Mouse (Mus musculus): ENCODE measurements around the gene Xndc1. TPM values are rescaled to one million over a fixed set of nuclear protein-coding genes. Genes with fewer than 3 reads are reported as not detected.

Gene Xndc1
- polyA plus RNA-seq, 1 experiment from 2014 or later, result 12.7 TPM

DNA sequence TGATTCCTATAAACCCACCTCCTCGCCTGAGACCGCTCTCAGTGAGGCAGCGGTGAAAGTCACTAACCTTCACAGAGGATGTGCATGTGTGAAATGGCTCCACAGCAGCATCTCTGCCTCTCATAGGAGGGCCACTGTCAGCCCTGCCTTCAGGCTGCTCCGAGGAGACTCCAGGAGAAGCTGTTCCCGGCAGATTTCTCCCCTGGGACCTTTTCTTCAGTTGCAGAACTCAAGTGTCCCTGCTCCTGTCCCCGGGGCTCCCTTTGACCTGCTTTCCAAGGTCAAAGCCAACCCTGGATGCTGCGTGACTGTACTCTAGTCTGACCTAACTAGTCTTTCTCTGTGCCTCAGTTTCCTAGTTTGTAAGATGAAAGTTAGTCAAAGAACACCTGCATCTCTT, 43.9 kb downstream of the Xndc1 start, which contains the start of gene Art5:
Gene Art5, minus strand, starts transcription at position 319 of the 400 bp plus-strand sequence.
- Histone ChIP-seq H3K4me2 (ENCODE audit: low read depth, low read length) (no peak within 1 kb of the TSS), H3K27ac (ENCODE audit: low read length) (no peak within 1 kb of the TSS), H3K9ac (ENCODE audit: low read depth, low read length) (no peak within 1 kb of the TSS), H3K27me3 (ENCODE audit: control insufficient read depth, insufficient read depth, low read depth, low read length) (no peaks in the 10 kb centered on the region), H3K36me3 (ENCODE audit: control insufficient read depth, insufficient read depth) (no peaks in the 10 kb centered on the region), H3K4me1 (ENCODE audit: control insufficient read depth, low read depth, low read length) (no peaks in the 10 kb centered on the region; the same call in 1 of the 2 replicates), H3K4me3 (ENCODE audit: low read depth, low read length) (no peak within 1 kb of the TSS), H3K9me3 (replicated peaks; ENCODE audit: control insufficient read depth, low read length) (no peaks in the 10 kb centered on the region)
- 55% methylated on average over 7 of the region's 7 CpGs for WGBS (ENCODE audit: insufficient replicate concordance)
- no peak for ATAC-seq (ENCODE audit: low read depth)

DNA sequence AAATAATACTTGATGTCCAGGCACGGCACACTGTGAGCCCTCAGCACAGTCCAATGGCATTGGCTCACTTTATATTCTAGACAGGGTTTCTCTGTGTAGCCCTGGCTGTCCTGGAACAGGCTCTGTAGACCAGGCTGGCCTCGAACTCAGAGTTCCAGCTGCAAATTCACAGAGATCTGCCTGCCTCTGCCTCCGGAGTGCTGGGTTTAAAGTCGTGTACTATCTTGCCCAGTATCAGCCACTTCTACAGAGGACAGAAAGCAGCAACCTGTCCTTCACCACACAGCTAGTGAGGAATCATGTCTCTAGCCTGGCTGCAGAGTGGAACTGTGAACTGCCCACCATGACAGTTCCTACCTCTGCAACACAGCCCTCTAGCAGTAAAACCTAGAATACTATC, 44.4 kb downstream of the Xndc1 start:
- H3K4me3 ChIP-seq (ENCODE audit: low read depth, low read length), result no peak overlapping the region
- no peaks in the 10 kb centered on the region for H3K9me3 ChIP-seq (replicated peaks; ENCODE audit: control insufficient read depth, low read length)
- no peak for ATAC-seq (ENCODE audit: low read depth)
- no peaks in the 10 kb centered on the region for H3K36me3 ChIP-seq (ENCODE audit: control insufficient read depth, insufficient read depth)
- H3K27me3 ChIP-seq (ENCODE audit: control insufficient read depth, insufficient read depth, low read depth, low read length), result no peaks in the 10 kb centered on the region
- no peak overlapping the region for H3K4me2 ChIP-seq (ENCODE audit: low read depth, low read length)
- no peaks in the 10 kb centered on the region; the same call in 1 of the 2 replicates for H3K4me1 ChIP-seq (ENCODE audit: control insufficient read depth, low read depth, low read length)
- no peak overlapping the region for H3K9ac ChIP-seq (ENCODE audit: low read depth, low read length)
- no peak overlapping the region for H3K27ac ChIP-seq (ENCODE audit: low read length)
- WGBS (ENCODE audit: insufficient replicate concordance), result 44% methylated on average over 4 of the region's 4 CpGs

GRCm38 (mm10) chr7:102113151-102113729, 47.9 kb downstream of the Xndc1 start:
- no peaks in the 10 kb centered on the region for H3K9me3 ChIP-seq (replicated peaks; ENCODE audit: control insufficient read depth, low read length)
- H3K36me3 ChIP-seq (ENCODE audit: control insufficient read depth, insufficient read depth), result no peaks in the 10 kb centered on the region
- 71% methylated on average over 45 of the region's 45 CpGs for WGBS (ENCODE audit: insufficient replicate concordance)
- no peak overlapping the region for H3K27ac ChIP-seq (ENCODE audit: low read length)
- no peak overlapping the region for H3K9ac ChIP-seq (ENCODE audit: low read depth, low read length)
- no peaks in the 10 kb centered on the region for H3K4me1 ChIP-seq (ENCODE audit: control insufficient read depth, low read depth, low read length)
- H3K4me3 ChIP-seq (ENCODE audit: low read depth, low read length), result no peak overlapping the region
- peak; percentile 21; the same call in 1 of the 2 replicates for ATAC-seq (ENCODE audit: low read depth)
- no peaks in the 10 kb centered on the region for H3K27me3 ChIP-seq (ENCODE audit: control insufficient read depth, insufficient read depth, low read depth, low read length)
- no peak overlapping the region for H3K4me2 ChIP-seq (ENCODE audit: low read depth, low read length)

GRCm38 (mm10) chr7:102116579-102117331, 51.4 kb downstream of the Xndc1 start, which contains the start of gene Chrna10:
TSS of gene Chrna10 (minus strand) at chr7:102116828.
- Histone ChIP-seq H3K9me3 (replicated peaks; ENCODE audit: control insufficient read depth, low read length) (no peaks in the 10 kb centered on the region), H3K27ac (ENCODE audit: low read length) (no peak within 1 kb of the TSS), H3K4me3 (ENCODE audit: low read depth, low read length) (no peak within 1 kb of the TSS), H3K4me2 (ENCODE audit: low read depth, low read length) (no peak within 1 kb of the TSS), H3K36me3 (ENCODE audit: control insufficient read depth, insufficient read depth) (peaks cover 23% of the 10 kb centered on the region), H3K27me3 (ENCODE audit: control insufficient read depth, insufficient read depth, low read depth, low read length) (no peaks in the 10 kb centered on the region), H3K4me1 (ENCODE audit: control insufficient read depth, low read depth, low read length) (no peaks in the 10 kb centered on the region), H3K9ac (ENCODE audit: low read depth, low read length) (no peak within 1 kb of the TSS)
- 42% methylated on average over 7 of the region's 7 CpGs for WGBS (ENCODE audit: insufficient replicate concordance)
- ATAC-seq (ENCODE audit: low read depth), result no peak

DNA sequence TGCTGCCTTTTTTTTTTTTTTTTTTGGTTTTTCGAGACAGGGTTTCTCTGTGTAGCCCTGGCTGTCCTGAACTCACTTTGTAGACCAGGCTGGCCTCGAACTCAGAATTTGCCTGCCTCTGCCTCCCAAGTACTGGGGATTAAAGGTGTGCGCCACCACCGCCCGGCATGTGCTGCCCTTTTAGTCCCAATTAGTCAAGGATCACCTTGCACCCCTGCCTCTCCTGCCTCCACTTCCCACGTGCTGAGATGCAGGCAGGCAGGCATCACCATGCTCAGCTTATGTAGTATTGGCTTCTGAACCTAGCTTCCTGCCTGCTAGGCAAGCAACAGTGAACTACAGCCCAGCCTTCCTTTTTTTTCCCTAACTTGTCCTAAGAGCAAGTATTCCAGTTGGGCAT, 52.1 kb downstream of the Xndc1 start:
- no peaks in the 10 kb centered on the region for H3K4me1 ChIP-seq (ENCODE audit: control insufficient read depth, low read depth, low read length)
- no peak overlapping the region for H3K4me2 ChIP-seq (ENCODE audit: low read depth, low read length)
- no peak for ATAC-seq (ENCODE audit: low read depth)
- H3K27ac ChIP-seq (ENCODE audit: low read length), result no peak overlapping the region
- no peaks in the 10 kb centered on the region for H3K27me3 ChIP-seq (ENCODE audit: control insufficient read depth, insufficient read depth, low read depth, low read length)
- 71% methylated on average over 6 of the region's 6 CpGs for WGBS (ENCODE audit: insufficient replicate concordance)
- H3K9ac ChIP-seq (ENCODE audit: low read depth, low read length), result no peak overlapping the region
- H3K9me3 ChIP-seq (replicated peaks; ENCODE audit: control insufficient read depth, low read length), result no peaks in the 10 kb centered on the region
- no peak overlapping the region for H3K4me3 ChIP-seq (ENCODE audit: low read depth, low read length)
- H3K36me3 ChIP-seq (ENCODE audit: control insufficient read depth, insufficient read depth), result peaks cover 29% of the 10 kb centered on the region

GRCm38 (mm10) chr7:102120326-102120725, 55.0 kb downstream of the Xndc1 start:
- ATAC-seq (ENCODE audit: low read depth), result no peak
- 87% methylated on average over 10 of the region's 10 CpGs for WGBS (ENCODE audit: insufficient replicate concordance)
- H3K4me2 ChIP-seq (ENCODE audit: low read depth, low read length), result no peak overlapping the region
- no peaks in the 10 kb centered on the region for H3K4me1 ChIP-seq (ENCODE audit: control insufficient read depth, low read depth, low read length)
- no peak overlapping the region for H3K27ac ChIP-seq (ENCODE audit: low read length)
- no peak overlapping the region for H3K9ac ChIP-seq (ENCODE audit: low read depth, low read length)
- no peak overlapping the region for H3K4me3 ChIP-seq (ENCODE audit: low read depth, low read length)
- H3K27me3 ChIP-seq (ENCODE audit: control insufficient read depth, insufficient read depth, low read depth, low read length), result no peaks in the 10 kb centered on the region
- no peaks in the 10 kb centered on the region for H3K9me3 ChIP-seq (replicated peaks; ENCODE audit: control insufficient read depth, low read length)
- H3K36me3 ChIP-seq (ENCODE audit: control insufficient read depth, insufficient read depth), result peaks cover 57% of the 10 kb centered on the region

GRCm38 (mm10) chr7:102132395-102132794, 67.1 kb downstream of the Xndc1 start:
- peaks cover 57% of the 10 kb centered on the region for H3K36me3 ChIP-seq (ENCODE audit: control insufficient read depth, insufficient read depth)
- no peaks in the 10 kb centered on the region for H3K9me3 ChIP-seq (replicated peaks; ENCODE audit: control insufficient read depth, low read length)
- no peak overlapping the region for H3K27ac ChIP-seq (ENCODE audit: low read length)
- WGBS (ENCODE audit: insufficient replicate concordance), result 89% methylated on average over 4 of the region's 4 CpGs
- no peaks in the 10 kb centered on the region for H3K27me3 ChIP-seq (ENCODE audit: control insufficient read depth, insufficient read depth, low read depth, low read length)
- no peak overlapping the region for H3K4me3 ChIP-seq (ENCODE audit: low read depth, low read length)
- H3K9ac ChIP-seq (ENCODE audit: low read depth, low read length), result no peak overlapping the region
- no peak overlapping the region for H3K4me2 ChIP-seq (ENCODE audit: low read depth, low read length)
- no peak for ATAC-seq (ENCODE audit: low read depth)
- H3K4me1 ChIP-seq (ENCODE audit: control insufficient read depth, low read depth, low read length), result no peaks in the 10 kb centered on the region

Other genes starting within 250 kb of the Xndc1 start
- gene Phox2a, start 247.2 kb upstream of the Xndc1 start, polyA plus RNA-seq (2015; fragmentation: Nextera tagmentation; extraction: Ambion mirVana), result 0.05 TPM in 1 of 2 replicates, not detected in the other
- 6.0 TPM in 2 replicates for gene Inppl1, start 227.3 kb upstream of the Xndc1 start, polyA plus RNA-seq (2015; fragmentation: Nextera tagmentation; extraction: Ambion mirVana)
- 6.1 and 6.4 TPM in 2 replicates for gene Folr2, start 208.3 kb upstream of the Xndc1 start, polyA plus RNA-seq (2015; fragmentation: Nextera tagmentation; extraction: Ambion mirVana)
- gene Anapc15, start 201.8 kb upstream of the Xndc1 start, polyA plus RNA-seq (2015; fragmentation: Nextera tagmentation; extraction: Ambion mirVana), result 36.3 and 41.6 TPM in 2 replicates
- gene Folr1, start 194.7 kb upstream of the Xndc1 start, polyA plus RNA-seq (2015; fragmentation: Nextera tagmentation; extraction: Ambion mirVana), result 0.64 and 1.1 TPM in 2 replicates
- gene Lamtor1, start 159.6 kb upstream of the Xndc1 start, polyA plus RNA-seq (2015; fragmentation: Nextera tagmentation; extraction: Ambion mirVana), result 63.7 TPM in 2 replicates
- 0.25 and 0.31 TPM in 2 replicates for gene Tomt, start 159.2 kb upstream of the Xndc1 start, polyA plus RNA-seq (2015; fragmentation: Nextera tagmentation; extraction: Ambion mirVana)
- gene Lrrc51, start 131.6 kb upstream of the Xndc1 start, polyA plus RNA-seq (2015; fragmentation: Nextera tagmentation; extraction: Ambion mirVana), result 1.3 and 2.1 TPM in 2 replicates
- 32.1 and 32.5 TPM in 2 replicates for gene Numa1, start 131.4 kb upstream of the Xndc1 start, polyA plus RNA-seq (2015; fragmentation: Nextera tagmentation; extraction: Ambion mirVana)
- gene Il18bp, start 46.8 kb upstream of the Xndc1 start, polyA plus RNA-seq (2015; fragmentation: Nextera tagmentation; extraction: Ambion mirVana), result 32.7 and 32.8 TPM in 2 replicates
- gene Rnf121, start within 50 bp of the Xndc1 start, polyA plus RNA-seq (2015; fragmentation: Nextera tagmentation; extraction: Ambion mirVana), result 11.6 and 11.9 TPM in 2 replicates
- 0.33 and 0.37 TPM in 2 replicates for gene Xntrpc, start 202 bp downstream of the Xndc1 start, polyA plus RNA-seq (2015; fragmentation: Nextera tagmentation; extraction: Ambion mirVana)
- gene Trpc2, start 17.6 kb downstream of the Xndc1 start, polyA plus RNA-seq (2015; fragmentation: Nextera tagmentation; extraction: Ambion mirVana), result 0.07 TPM in 1 of 2 replicates, not detected in the other
- 0.79 and 0.93 TPM in 2 replicates for gene Art1, start 36.2 kb downstream of the Xndc1 start, polyA plus RNA-seq (2015; fragmentation: Nextera tagmentation; extraction: Ambion mirVana)
- 0.22 and 0.23 TPM in 2 replicates for gene Art5, start 44.0 kb downstream of the Xndc1 start, polyA plus RNA-seq (2015; fragmentation: Nextera tagmentation; extraction: Ambion mirVana)
- gene Chrna10, start 51.3 kb downstream of the Xndc1 start, polyA plus RNA-seq (2015; fragmentation: Nextera tagmentation; extraction: Ambion mirVana), result not detected in 2 replicates
- 14.0 and 14.5 TPM in 2 replicates for gene Nup98, start 144.7 kb downstream of the Xndc1 start, polyA plus RNA-seq (2015; fragmentation: Nextera tagmentation; extraction: Ambion mirVana)
- 24.8 and 25.2 TPM in 2 replicates for gene Pgap2, start 144.7 kb downstream of the Xndc1 start, polyA plus RNA-seq (2015; fragmentation: Nextera tagmentation; extraction: Ambion mirVana)
- 49.5 and 56.3 TPM in 2 replicates for gene Rhog, start 190.5 kb downstream of the Xndc1 start, polyA plus RNA-seq (2015; fragmentation: Nextera tagmentation; extraction: Ambion mirVana)
- 15.8 and 16.2 TPM in 2 replicates for gene Stim1, start 202.3 kb downstream of the Xndc1 start, polyA plus RNA-seq (2015; fragmentation: Nextera tagmentation; extraction: Ambion mirVana)